Mouse (Mus musculus) gastrocnemius, adult 2 months (tissue): ENCODE measurements at regions not wholly inside any gene's neighbourhood (a gene's known extent, or its start where the extent isn't known, plus 50 kb on each side); places are given as distances from the start of the nearest gene placed in this dataset.

Experiments
- DNase-seq: peaks from one replicate; pipeline ENCODE4 v3.0.0; 2022
- H3K27ac ChIP-seq: fragments of 200-600 bp; 2 replicates; pipeline ENCODE4 v1.8.1; 2022; ENCODE audit warnings: mild to moderate bottlenecking
- H3K4me3 ChIP-seq: fragments of 200-600 bp; 2 replicates; pipeline ENCODE4 v1.8.1; 2022; ENCODE audit warnings: mild to moderate bottlenecking, moderate library complexity
- CTCF ChIP-seq: fragments of 200-600 bp; IDR thresholded peaks from 2 replicates; pipeline ENCODE4 v1.8.1; 2022; ENCODE audit warnings: antibody characterized with exemption, mild to moderate bottlenecking, moderate library complexity
- intact Hi-C: fragments of 180-260 bp; cut with DNase I; formaldehyde crosslinking; loops from one replicate; pipeline ENCODE4 v1.15.1; 2025

DNA sequence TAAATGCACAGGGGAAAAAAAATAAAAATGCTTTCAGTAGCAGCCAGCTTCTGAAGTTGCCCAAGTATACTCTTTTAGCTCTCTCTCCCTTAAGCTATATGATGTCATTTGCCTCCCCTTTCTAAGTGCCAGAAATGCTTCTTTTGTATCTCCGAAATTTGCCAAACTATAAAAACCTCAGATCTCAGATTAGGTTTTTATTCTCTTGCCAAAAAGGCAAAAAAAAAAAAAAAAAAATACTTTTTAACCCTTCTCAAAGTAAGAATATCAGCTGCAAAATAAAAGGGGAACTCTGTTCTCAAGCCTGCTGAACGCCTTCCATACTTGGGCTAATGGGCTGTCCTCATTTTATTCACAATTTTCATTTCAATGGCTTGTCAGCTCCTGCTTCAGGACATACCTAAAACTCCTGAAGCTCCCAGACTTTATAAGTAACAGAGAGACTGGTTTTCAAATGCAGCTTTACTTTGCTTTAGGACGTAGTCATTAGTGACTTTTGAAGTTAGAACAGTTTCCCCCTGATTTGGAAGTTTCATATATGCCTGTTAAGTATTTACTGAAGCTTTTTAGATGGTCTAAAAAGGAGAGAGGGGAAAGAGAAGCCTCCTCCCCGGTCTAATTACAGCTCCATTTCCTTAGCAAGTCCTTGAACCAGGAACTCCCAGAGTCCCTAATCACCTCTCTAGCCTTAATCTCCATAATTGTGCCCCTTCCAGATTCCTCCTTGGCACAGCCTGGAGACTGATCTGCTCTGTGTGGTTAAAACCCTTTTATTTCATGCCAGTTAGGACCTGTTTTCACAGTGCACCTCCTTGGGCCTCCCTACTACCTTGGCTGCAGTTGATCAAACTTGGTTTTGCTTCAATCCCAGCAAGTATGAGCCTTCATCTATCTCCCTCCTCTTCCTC is 633.5 kb upstream of the Arid1b start:
- intact Hi-C loops: no loop called here
- Histone ChIP-seq H3K4me3 (no peak overlapping the region), H3K27ac (no peak overlapping the region)
- no peak for DNase-seq
- no peak for TF ChIP-seq CTCF

DNA sequence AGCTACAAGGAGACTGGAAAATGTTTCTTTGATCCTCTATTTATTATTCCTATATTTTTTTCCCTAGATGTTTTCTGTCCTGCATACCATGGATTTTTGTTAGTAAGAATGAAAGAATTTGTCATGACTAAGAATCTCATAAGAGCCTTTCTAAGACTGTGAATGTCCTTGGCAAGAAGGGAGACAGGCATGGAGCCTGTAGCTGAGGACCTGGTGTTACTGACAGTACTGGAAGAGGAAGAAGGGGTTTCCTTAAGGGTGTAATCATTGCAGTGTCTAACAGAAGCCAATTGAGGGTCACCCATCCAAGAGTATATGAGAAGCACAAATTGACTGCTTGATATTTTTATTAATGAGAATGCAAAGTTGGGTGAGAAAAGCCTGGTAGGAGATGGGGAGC is 628.3 kb upstream of the Arid1b start:
- no peak for DNase-seq
- H3K4me3 ChIP-seq: no peak overlapping the region
- no peak for TF ChIP-seq CTCF
- no peak overlapping the region for H3K27ac ChIP-seq
- intact Hi-C loops: no loop called here

- H3K27ac ChIP-seq: no peak overlapping the region
- H3K4me3 ChIP-seq: no peak overlapping the region
- no peak for DNase-seq
- TF ChIP-seq CTCF: no peak
- intact Hi-C loops: no loop called here
Measured at GRCm38 (mm10) chr17:4380449-4380848, 613.7 kb upstream of the Arid1b start.

GRCm38 (mm10) chr17:4380873-4381272 is 613.3 kb upstream of the Arid1b start:
- Histone ChIP-seq H3K4me3 (no peak overlapping the region), H3K27ac (no peak overlapping the region)
- DNase-seq: no peak
- no peak for TF ChIP-seq CTCF
- intact Hi-C loops: no loop called here

DNA sequence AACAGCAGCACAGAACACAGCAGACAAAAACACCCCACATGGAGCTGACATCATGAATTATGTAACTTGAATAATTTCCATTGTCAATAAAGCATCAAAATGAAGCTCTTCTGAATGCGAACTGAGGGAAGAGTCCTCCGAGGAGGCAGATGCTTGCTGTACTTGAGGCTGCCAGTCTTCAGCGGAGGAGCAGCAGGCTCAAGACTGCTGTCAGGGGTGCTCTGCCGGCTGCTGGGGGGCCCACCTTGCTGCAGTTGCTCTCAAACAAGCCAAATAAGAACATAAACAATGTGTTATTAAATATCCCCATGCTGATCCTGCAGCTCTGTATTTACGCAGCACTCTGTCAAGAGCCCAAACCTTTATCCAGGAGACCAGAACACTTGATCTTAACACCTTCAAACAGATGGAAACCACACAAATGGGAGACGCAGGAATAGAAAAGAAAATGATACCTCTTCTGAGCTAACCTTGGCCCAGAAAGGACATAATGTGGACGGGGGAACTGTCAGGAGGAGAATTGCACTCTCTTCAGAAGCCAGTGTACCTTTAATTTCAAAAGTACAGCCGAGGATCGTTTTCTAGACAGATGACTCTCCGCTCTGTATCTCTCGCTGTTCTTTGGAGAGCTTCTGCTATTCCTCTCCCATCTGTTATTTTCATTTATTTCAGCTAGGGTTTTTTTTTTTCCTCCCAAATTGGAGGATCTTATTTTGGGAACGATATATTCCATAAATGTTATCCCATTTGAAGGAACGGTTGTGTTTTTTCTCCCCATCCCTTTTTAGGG is 612.0 kb upstream of the Arid1b start:
- TF ChIP-seq CTCF: no peak
- 0 out of 2 replicates have a peak overlapping the region, but pooled peaks have one; percentile 31 for H3K27ac ChIP-seq
- no peak overlapping the region for H3K4me3 ChIP-seq
- no peak for DNase-seq
- intact Hi-C loops: no loop called here

GRCm38 (mm10) chr17:4382716-4383115 is 611.4 kb upstream of the Arid1b start:
- Histone ChIP-seq H3K4me3 (no peak overlapping the region), H3K27ac (no peak overlapping the region)
- no peak for DNase-seq
- intact Hi-C loops: no loop called here
- no peak for TF ChIP-seq CTCF

DNA sequence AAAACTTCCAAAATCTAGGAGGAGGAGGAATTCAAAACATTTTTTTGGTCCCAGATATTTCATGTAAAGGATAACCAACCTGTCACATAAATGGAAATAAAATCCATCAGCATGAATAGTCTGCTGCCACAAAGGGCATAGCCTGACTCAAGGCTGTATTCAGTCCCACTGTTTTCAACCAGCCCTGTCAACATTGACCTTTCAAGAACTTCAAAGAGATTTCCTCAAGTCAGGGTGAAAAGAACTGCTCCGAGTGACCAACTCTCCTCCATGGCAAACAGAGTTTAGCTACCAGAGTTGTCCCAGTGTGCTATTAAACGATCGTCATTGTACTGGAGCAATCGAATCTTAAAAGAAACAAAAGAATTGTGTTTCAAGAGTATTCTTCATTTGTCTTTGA is 606.5 kb upstream of the Arid1b start:
- intact Hi-C loops: no loop called here
- H3K4me3 ChIP-seq: no peak overlapping the region
- TF ChIP-seq CTCF: no peak
- no peak for DNase-seq
- no peak overlapping the region for H3K27ac ChIP-seq

GRCm38 (mm10) chr17:4390012-4390411 is 604.1 kb upstream of the Arid1b start:
- TF ChIP-seq CTCF: no peak
- Histone ChIP-seq H3K4me3 (no peak overlapping the region), H3K27ac (no peak overlapping the region)
- DNase-seq: no peak
- intact Hi-C loops: no loop called here

GRCm38 (mm10) chr17:4390577-4390976 is 603.6 kb upstream of the Arid1b start:
- intact Hi-C loops: no loop called here
- no peak for TF ChIP-seq CTCF
- no peak overlapping the region for H3K27ac ChIP-seq
- no peak overlapping the region for H3K4me3 ChIP-seq
- DNase-seq: no peak

DNA sequence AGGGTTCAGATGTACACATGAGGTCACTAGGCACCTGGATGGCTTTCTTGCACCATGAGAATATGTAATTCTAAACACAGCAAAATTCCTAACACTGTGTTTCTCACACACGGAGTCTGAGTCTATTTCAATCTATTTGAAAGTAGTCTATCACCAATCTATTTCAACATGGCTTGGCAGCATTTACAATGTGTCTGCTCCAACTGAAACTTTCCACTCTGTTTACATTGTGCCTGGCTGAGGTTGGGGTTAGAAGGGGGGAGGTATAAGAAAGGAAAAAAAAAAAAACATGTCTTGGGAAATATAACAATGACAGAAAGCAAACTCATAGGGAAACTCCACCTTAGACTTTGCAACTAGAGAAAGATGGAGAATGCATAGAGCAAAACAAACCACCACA is 602.9 kb upstream of the Arid1b start:
- no peak overlapping the region for H3K27ac ChIP-seq
- DNase-seq: no peak
- H3K4me3 ChIP-seq: no peak overlapping the region
- TF ChIP-seq CTCF: no peak
- intact Hi-C loops: no loop called here

DNA sequence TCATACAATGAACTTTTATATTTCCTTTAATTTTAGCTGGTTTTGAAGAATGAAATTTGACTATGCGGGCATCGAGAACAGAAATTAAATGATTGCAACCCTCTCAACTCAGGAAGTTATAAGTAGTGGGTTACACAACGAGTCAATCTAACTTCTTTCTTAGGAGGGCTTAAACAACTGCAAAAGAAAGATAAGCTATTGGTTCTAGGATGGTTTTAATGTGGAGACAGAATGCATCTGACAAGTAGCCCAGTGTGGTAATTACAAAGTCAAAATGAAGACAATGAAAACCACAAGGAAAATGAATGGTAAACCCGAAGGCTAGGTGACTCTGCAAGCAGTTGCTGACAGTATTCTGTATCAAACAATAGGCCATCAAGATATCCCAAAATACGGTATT is 598.0 kb upstream of the Arid1b start:
- intact Hi-C loops: no loop called here
- DNase-seq: no peak
- no peak for TF ChIP-seq CTCF
- Histone ChIP-seq H3K27ac (no peak overlapping the region), H3K4me3 (no peak overlapping the region)

- TF ChIP-seq CTCF: no peak
- no peak for DNase-seq
- Histone ChIP-seq H3K27ac (no peak overlapping the region), H3K4me3 (no peak overlapping the region)
- intact Hi-C loops: no loop called here
Measured at GRCm38 (mm10) chr17:4417686-4418085, 576.4 kb upstream of the Arid1b start.

- no peak for TF ChIP-seq CTCF
- no peak for DNase-seq
- intact Hi-C loops: no loop called here
- Histone ChIP-seq H3K27ac (no peak overlapping the region), H3K4me3 (no peak overlapping the region)
Measured at GRCm38 (mm10) chr17:4424451-4425168, 569.5 kb upstream of the Arid1b start.
